Mouse (Mus musculus): ENCODE measurements around the gene Igfbp4. TPM values are rescaled to one million over a fixed set of nuclear protein-coding genes. Genes with fewer than 3 reads are reported as not detected.
A peak's percentile ranks its signal among the peaks of the same experiment; 100 is the strongest.

Gene Igfbp4
- polyA plus RNA-seq (2016; fragmentation: Nextera tagmentation; extraction: Ambion mirVana), result 371 and 382 TPM in 2 replicates

GRCm38 (mm10) chr11:99041051-99041729 lies at the start of gene Igfbp4:
Gene Igfbp4, plus strand, starts transcription at chr11:99041244.
- Histone ChIP-seq H3K9ac (peak within 1 kb of the TSS; percentile 86), H3K4me2 (peak within 1 kb of the TSS; percentile 93), H3K9me3 (replicated peaks) (no peaks in the 10 kb centered on the region), H3K36me3 (no peaks in the 10 kb centered on the region; the same call in 1 of the 2 replicates), H3K27me3 (replicated peaks) (0 out of 2 replicates have a peak, but pooled peaks cover 3% of the 10 kb centered on the region), H3K4me3 (peak within 1 kb of the TSS; percentile 72), H3K27ac (ENCODE audit: poor library complexity, severe bottlenecking) (peak within 1 kb of the TSS; percentile 85), H3K4me1 (replicated peaks) (peaks cover 46% of the 10 kb centered on the region)
- WGBS, result under 1% methylated on average over 61 of the region's 63 CpGs
- ATAC-seq (ENCODE audit: insufficient number of reproducible peaks, low FRiP score), result peak; percentile 80

- 93% methylated on average over 7 of the region's 7 CpGs for WGBS
- Histone ChIP-seq H3K9me3 (replicated peaks) (no peaks in the 10 kb centered on the region), H3K4me3 (no peak overlapping the region), H3K27ac (ENCODE audit: poor library complexity, severe bottlenecking) (no peak overlapping the region), H3K36me3 (peaks cover 94% of the 10 kb centered on the region), H3K27me3 (replicated peaks) (no peaks in the 10 kb centered on the region), H3K9ac (no peak overlapping the region), H3K4me1 (replicated peaks) (no peaks in the 10 kb centered on the region), H3K4me2 (no peak overlapping the region)
- no peak for ATAC-seq (ENCODE audit: insufficient number of reproducible peaks, low FRiP score)
Observed at GRCm38 (mm10) chr11:98995987-98996386, 45.1 kb upstream of the Igfbp4 start.

GRCm38 (mm10) chr11:98997659-98998058 lies 43.4 kb upstream of the Igfbp4 start:
- Histone ChIP-seq H3K27ac (ENCODE audit: poor library complexity, severe bottlenecking) (no peak overlapping the region), H3K4me3 (no peak overlapping the region), H3K9ac (no peak overlapping the region), H3K4me2 (no peak overlapping the region), H3K9me3 (replicated peaks) (no peaks in the 10 kb centered on the region), H3K4me1 (replicated peaks) (no peaks in the 10 kb centered on the region), H3K27me3 (replicated peaks) (no peaks in the 10 kb centered on the region), H3K36me3 (peaks cover 96% of the 10 kb centered on the region)
- no peak for ATAC-seq (ENCODE audit: insufficient number of reproducible peaks, low FRiP score)
- 91% methylated on average over 4 of the region's 4 CpGs for WGBS

GRCm38 (mm10) chr11:98998776-98999175 lies 42.3 kb upstream of the Igfbp4 start:
- no peaks in the 10 kb centered on the region for H3K9me3 ChIP-seq (replicated peaks)
- ATAC-seq (ENCODE audit: insufficient number of reproducible peaks, low FRiP score), result no peak

GRCm38 (mm10) chr11:98999243-98999642 lies 41.8 kb upstream of the Igfbp4 start:
- Histone ChIP-seq H3K9me3 (replicated peaks) (no peaks in the 10 kb centered on the region), H3K36me3 (peaks cover 93% of the 10 kb centered on the region), H3K27ac (ENCODE audit: poor library complexity, severe bottlenecking) (no peak overlapping the region), H3K9ac (no peak overlapping the region), H3K4me1 (replicated peaks) (no peaks in the 10 kb centered on the region), H3K4me3 (no peak overlapping the region), H3K4me2 (no peak overlapping the region), H3K27me3 (replicated peaks) (no peaks in the 10 kb centered on the region)
- no peak for ATAC-seq (ENCODE audit: insufficient number of reproducible peaks, low FRiP score)
- WGBS, result 92% methylated on average over 11 of the region's 11 CpGs

More at GRCm38 (mm10) chr11:98998776-98999175, 42.3 kb upstream of the Igfbp4 start:
- Histone ChIP-seq H3K4me3 (no peak overlapping the region), H3K9ac (no peak overlapping the region), H3K36me3 (peaks cover 93% of the 10 kb centered on the region), H3K27ac (ENCODE audit: poor library complexity, severe bottlenecking) (no peak overlapping the region), H3K4me2 (no peak overlapping the region), H3K27me3 (replicated peaks) (no peaks in the 10 kb centered on the region), H3K4me1 (replicated peaks) (no peaks in the 10 kb centered on the region)

GRCm38 (mm10) chr11:99006788-99007187 lies 34.3 kb upstream of the Igfbp4 start:
- H3K4me2 ChIP-seq, result no peak overlapping the region
- no peaks in the 10 kb centered on the region for H3K4me1 ChIP-seq (replicated peaks)
- no peak for ATAC-seq (ENCODE audit: insufficient number of reproducible peaks, low FRiP score)
- H3K27me3 ChIP-seq (replicated peaks), result no peaks in the 10 kb centered on the region
- H3K9ac ChIP-seq, result no peak overlapping the region
- no peak overlapping the region for H3K27ac ChIP-seq (ENCODE audit: poor library complexity, severe bottlenecking)
- H3K9me3 ChIP-seq (replicated peaks), result no peaks in the 10 kb centered on the region
- 96% methylated on average over 9 of the region's 9 CpGs for WGBS
- H3K36me3 ChIP-seq, result peaks cover 79% of the 10 kb centered on the region
- no peak overlapping the region for H3K4me3 ChIP-seq

- H3K4me3 ChIP-seq, result no peak overlapping the region
- no peak overlapping the region for H3K9ac ChIP-seq
- no peaks in the 10 kb centered on the region for H3K9me3 ChIP-seq (replicated peaks)
- H3K36me3 ChIP-seq, result peaks cover 83% of the 10 kb centered on the region
- no peaks in the 10 kb centered on the region for H3K4me1 ChIP-seq (replicated peaks)
- no peak for ATAC-seq (ENCODE audit: insufficient number of reproducible peaks, low FRiP score)
- H3K4me2 ChIP-seq, result no peak overlapping the region
- 64% methylated on average over 4 of the region's 4 CpGs for WGBS
- H3K27ac ChIP-seq (ENCODE audit: poor library complexity, severe bottlenecking), result no peak overlapping the region
- no peaks in the 10 kb centered on the region for H3K27me3 ChIP-seq (replicated peaks)
Observed at GRCm38 (mm10) chr11:99010124-99010523, 30.9 kb upstream of the Igfbp4 start.

- Histone ChIP-seq H3K4me3 (no peak overlapping the region), H3K4me2 (no peak overlapping the region), H3K9ac (no peak overlapping the region), H3K27ac (ENCODE audit: poor library complexity, severe bottlenecking) (no peak overlapping the region), H3K4me1 (replicated peaks) (no peaks in the 10 kb centered on the region), H3K27me3 (replicated peaks) (no peaks in the 10 kb centered on the region), H3K36me3 (peaks cover 83% of the 10 kb centered on the region), H3K9me3 (replicated peaks) (no peaks in the 10 kb centered on the region)
- 95% methylated on average over 5 of the region's 5 CpGs for WGBS
- ATAC-seq (ENCODE audit: insufficient number of reproducible peaks, low FRiP score), result no peak
Observed at GRCm38 (mm10) chr11:99010706-99011105, 30.3 kb upstream of the Igfbp4 start.

- Histone ChIP-seq H3K9me3 (replicated peaks) (no peaks in the 10 kb centered on the region), H3K4me1 (replicated peaks) (no peaks in the 10 kb centered on the region), H3K36me3 (peaks cover 89% of the 10 kb centered on the region), H3K9ac (no peak overlapping the region), H3K4me3 (no peak overlapping the region), H3K27ac (ENCODE audit: poor library complexity, severe bottlenecking) (no peak overlapping the region), H3K4me2 (no peak overlapping the region), H3K27me3 (replicated peaks) (no peaks in the 10 kb centered on the region)
- no peak for ATAC-seq (ENCODE audit: insufficient number of reproducible peaks, low FRiP score)
- 97% methylated on average over 1 of the region's 1 CpGs for WGBS
Observed at GRCm38 (mm10) chr11:99013856-99014255, 27.2 kb upstream of the Igfbp4 start.

- H3K4me1 ChIP-seq (replicated peaks), result peaks cover 14% of the 10 kb centered on the region
- WGBS, result 95% methylated on average over 6 of the region's 6 CpGs
- no peaks in the 10 kb centered on the region for H3K27me3 ChIP-seq (replicated peaks)
- no peak overlapping the region for H3K27ac ChIP-seq (ENCODE audit: poor library complexity, severe bottlenecking)
- H3K4me3 ChIP-seq, result no peak overlapping the region
- H3K9ac ChIP-seq, result no peak overlapping the region
- no peak overlapping the region for H3K4me2 ChIP-seq
- H3K36me3 ChIP-seq, result peaks cover 65% of the 10 kb centered on the region
- no peaks in the 10 kb centered on the region for H3K9me3 ChIP-seq (replicated peaks)
- ATAC-seq (ENCODE audit: insufficient number of reproducible peaks, low FRiP score), result no peak
Observed at GRCm38 (mm10) chr11:99019844-99020243, 21.2 kb upstream of the Igfbp4 start.

- ATAC-seq (ENCODE audit: insufficient number of reproducible peaks, low FRiP score), result no peak
- Histone ChIP-seq H3K27ac (ENCODE audit: poor library complexity, severe bottlenecking) (no peak overlapping the region), H3K4me2 (peak overlapping the region; percentile 72), H3K36me3 (peaks cover 41% of the 10 kb centered on the region), H3K9me3 (replicated peaks) (no peaks in the 10 kb centered on the region), H3K9ac (no peak overlapping the region; the same call in 1 of the 2 replicates), H3K4me3 (peak overlapping the region; percentile 74), H3K27me3 (replicated peaks) (no peaks in the 10 kb centered on the region), H3K4me1 (replicated peaks) (peaks cover 14% of the 10 kb centered on the region)
- WGBS, result 82% methylated on average over 5 of the region's 5 CpGs
Observed at GRCm38 (mm10) chr11:99022384-99022933, 18.6 kb upstream of the Igfbp4 start.
